Mouse (Mus musculus) embryonic fibroblast, embryonic 13.5 days (primary cell): ENCODE data around the gene P2ry13.

Source experiments
- CTCF ChIP-seq: IDR thresholded peaks from 2 replicates; pipeline ENCODE4 v1.5.1; 2011; ENCODE audit warnings: mild to moderate bottlenecking, control low read depth, low read length, moderate library complexity, borderline replicate concordance; ENCODE audit not compliant: insufficient read depth
- POLR2A ChIP-seq: IDR thresholded peaks from 2 replicates; pipeline ENCODE4 v1.6.1; 2011; ENCODE audit warnings: low read depth, mild to moderate bottlenecking, control low read depth, low read length, moderate library complexity

GRCm38 (mm10) chr3:59204719-59205503, 5.8 kb downstream of the P2ry13 start:
- no peak for TF ChIP-seq CTCF
- no peak for TF ChIP-seq POLR2A
